Mouse (Mus musculus) liver, postnatal 0 days (tissue): ENCODE data around the gene Col6a3.

ENCODE experiments used
- CTCF ChIP-seq: sonication (generic); IDR thresholded peaks from 2 replicates; pipeline ENCODE4 v1.5.1; 2016; ENCODE audit warnings: antibody characterized with exemption, low read depth
- EP300 ChIP-seq: IDR thresholded peaks from 2 replicates; pipeline ENCODE4 v1.6.1; 2016; ENCODE audit warnings: antibody characterized with exemption, low read depth, mild to moderate bottlenecking

GRCm38 (mm10) chr1:90838221-90838620 is 5.5 kb downstream of the Col6a3 start:
- TF ChIP-seq CTCF, result no peak
- TF ChIP-seq EP300, result no peak
